Mouse (Mus musculus) stomach, embryonic 16.5 days (tissue): ENCODE measurements around the gene Slc2a10. TPM values are rescaled to one million over a fixed set of nuclear protein-coding genes. Genes with fewer than 3 reads are reported as not detected.

ENCODE experiments used
- ATAC-seq: fragments of 200-750 bp; cut with Nextera tagmentation; 2 replicates; pipeline ENCODE4 v1.8.0; 2017; ENCODE audit warnings: moderate number of reproducible peaks, moderate TSS enrichment; ENCODE audit not compliant: insufficient read depth, low FRiP score
- H3K27ac ChIP-seq: fragments of 300-500 bp; sonication (generic); 2 replicates; pipeline ENCODE4 v1.5.1; 2014; ENCODE audit warnings: low read length
- H3K27me3 ChIP-seq: fragments of 300-500 bp; sonication (generic); 2 replicates; pipeline ENCODE4 v1.6.1; 2014; ENCODE audit warnings: low read length, control low read depth, mixed read lengths; ENCODE audit not compliant: control insufficient read depth, insufficient read depth
- H3K36me3 ChIP-seq: fragments of 300-500 bp; sonication (generic); 2 replicates; pipeline ENCODE4 v1.6.1; 2014; ENCODE audit warnings: low read length; ENCODE audit not compliant: control insufficient read depth, insufficient read depth
- H3K4me1 ChIP-seq: fragments of 300-500 bp; sonication (generic); 2 replicates; pipeline ENCODE4 v1.6.1; 2014; ENCODE audit warnings: low read length, control low read depth, mixed read lengths; ENCODE audit not compliant: control insufficient read depth, insufficient read depth
- H3K4me2 ChIP-seq: fragments of 300-500 bp; sonication (generic); 2 replicates; pipeline ENCODE4 v1.6.1; 2014; ENCODE audit warnings: low read depth, low read length, mixed read lengths
- H3K4me3 ChIP-seq: fragments of 300-500 bp; sonication (generic); replicated peaks from 2 replicates; pipeline ENCODE4 v1.5.1; 2014; ENCODE audit warnings: mild to moderate bottlenecking, low read length
- H3K9ac ChIP-seq: fragments of 300-500 bp; sonication (generic); 2 replicates; pipeline ENCODE4 v1.6.1; 2014; ENCODE audit warnings: low read length
- H3K9me3 ChIP-seq: fragments of 300-500 bp; sonication (generic); replicated peaks from 2 replicates; pipeline ENCODE4 v1.6.1; 2016; ENCODE audit warnings: low read length, control low read depth; ENCODE audit not compliant: control insufficient read depth
- WGBS: fragments of 180-500 bp; shearing (Covaris S2); extraction: QIAGEN DNeasy Blood & Tissue Kit; methylation state at CpG from one replicate; pipeline ENCODE4 v1.1.7; 2014; 5-methylcytosine and 5-hydroxymethylcytosine counted together
- polyA plus RNA-seq: library from polyadenylated mRNA; unstranded; fragments of >200 nt; fragmentation: Nextera tagmentation; extraction: Ambion mirVana; gene quantifications from 2 replicates; pipeline ENCODE4 v1.2.1, GENCODE M21; 2015

Slc2a10 gene
- polyA plus RNA-seq, 1 experiment from 2014 or later: 10.6 TPM

DNA sequence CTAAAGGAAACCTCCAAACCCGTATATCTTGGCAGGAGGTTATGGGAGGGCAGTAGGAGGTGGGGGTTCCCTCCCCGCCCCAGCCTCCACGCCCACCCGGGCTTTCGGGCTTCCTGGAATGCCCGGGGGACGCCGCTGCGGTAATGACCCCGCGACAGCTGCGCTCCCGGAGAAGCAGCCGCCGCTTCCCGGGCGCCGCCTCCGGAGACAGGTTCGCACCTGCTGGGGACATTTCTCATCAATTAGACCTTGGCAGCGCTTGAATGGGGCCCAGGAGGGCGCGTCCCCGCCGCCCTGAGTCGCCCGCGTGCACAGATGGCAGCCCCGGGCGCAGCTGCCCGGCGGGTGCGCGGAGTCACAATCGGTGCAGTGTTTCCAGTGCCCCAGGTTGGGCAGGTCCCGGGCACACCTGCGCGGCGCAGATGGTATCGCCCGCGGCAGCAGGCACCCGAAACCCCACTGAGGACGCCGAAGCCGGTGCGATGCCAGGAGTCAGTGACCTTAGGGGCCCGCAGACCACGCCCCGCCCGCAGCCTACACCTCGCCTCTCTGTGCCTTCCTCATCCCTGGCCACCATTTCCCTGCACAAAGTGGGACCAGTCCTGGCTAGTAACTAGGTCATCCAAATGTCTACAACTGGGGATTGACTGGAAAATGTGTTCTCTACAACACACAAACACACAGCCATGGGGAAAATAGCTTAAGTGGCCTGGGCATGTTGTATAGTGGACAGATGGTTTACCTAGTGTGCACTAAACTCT, 59.9 kb downstream of the Slc2a10 start:
- 1% methylated on average over 52 of the region's 52 CpGs for WGBS
- Histone ChIP-seq H3K36me3 (no peaks in the 10 kb centered on the region), H3K9me3 (no peaks in the 10 kb centered on the region), H3K4me1 (0 out of 2 replicates have a peak, but pooled peaks cover 6% of the 10 kb centered on the region), H3K4me2 (peak overlapping the region; percentile 64), H3K27me3 (peaks cover 20% of the 10 kb centered on the region), H3K4me3 (peak overlapping the region; percentile 43), H3K9ac (peak overlapping the region; percentile 57), H3K27ac (no peak overlapping the region)
- peak; percentile 77 for ATAC-seq

DNA sequence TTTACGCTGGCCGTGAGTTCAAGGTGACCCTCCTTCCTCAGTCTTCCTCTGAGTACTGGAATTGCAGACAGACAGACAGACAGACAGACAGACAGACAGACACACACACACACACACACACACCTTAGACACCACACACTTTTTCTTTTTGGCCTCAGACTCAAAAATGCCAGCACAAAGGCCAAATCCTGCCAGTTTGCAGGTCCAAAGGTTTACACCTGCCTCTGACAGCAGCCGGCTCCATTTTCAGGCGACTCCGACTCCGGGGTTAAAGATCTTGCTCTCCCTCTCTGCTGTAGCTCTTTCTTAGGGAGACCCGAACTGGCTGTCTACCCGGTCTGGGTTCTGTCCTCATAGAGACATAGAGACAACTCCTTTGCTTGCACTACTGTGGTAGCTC, 60.5 kb downstream of the Slc2a10 start:
- H3K9ac ChIP-seq: no peak overlapping the region
- H3K36me3 ChIP-seq: no peaks in the 10 kb centered on the region
- no peak for ATAC-seq
- H3K27me3 ChIP-seq: peaks cover 20% of the 10 kb centered on the region
- H3K4me1 ChIP-seq: 0 out of 2 replicates have a peak, but pooled peaks cover 6% of the 10 kb centered on the region
- no peak overlapping the region for H3K4me3 ChIP-seq
- H3K9me3 ChIP-seq: no peaks in the 10 kb centered on the region
- WGBS: 68% methylated on average over 8 of the region's 8 CpGs
- H3K27ac ChIP-seq: no peak overlapping the region
- no peak overlapping the region for H3K4me2 ChIP-seq

GRCm38 (mm10) chr2:165564620-165565019, 61.0 kb downstream of the Slc2a10 start:
- H3K27me3 ChIP-seq: peaks cover 20% of the 10 kb centered on the region
- no peak overlapping the region for H3K27ac ChIP-seq
- no peak for ATAC-seq

GRCm38 (mm10) chr2:165566898-165567297, 63.3 kb downstream of the Slc2a10 start:
- H3K9ac ChIP-seq: no peak overlapping the region
- peaks cover 20% of the 10 kb centered on the region for H3K27me3 ChIP-seq
- H3K4me3 ChIP-seq: no peak overlapping the region
- no peak overlapping the region for H3K4me2 ChIP-seq
- H3K9me3 ChIP-seq: no peaks in the 10 kb centered on the region
- WGBS: 63% methylated on average over 6 of the region's 6 CpGs
- H3K36me3 ChIP-seq: no peaks in the 10 kb centered on the region
- ATAC-seq: no peak
- H3K4me1 ChIP-seq: 0 out of 2 replicates have a peak, but pooled peaks cover 6% of the 10 kb centered on the region
- H3K27ac ChIP-seq: no peak overlapping the region

More at GRCm38 (mm10) chr2:165564620-165565019, 61.0 kb downstream of the Slc2a10 start:
- Histone ChIP-seq H3K4me1 (0 out of 2 replicates have a peak, but pooled peaks cover 6% of the 10 kb centered on the region), H3K4me2 (no peak overlapping the region), H3K36me3 (no peaks in the 10 kb centered on the region), H3K9me3 (no peaks in the 10 kb centered on the region), H3K9ac (no peak overlapping the region), H3K4me3 (no peak overlapping the region)
- 57% methylated on average over 6 of the region's 6 CpGs for WGBS

GRCm38 (mm10) chr2:165567820-165568219, 64.2 kb downstream of the Slc2a10 start:
- Histone ChIP-seq H3K4me3 (no peak overlapping the region), H3K27ac (no peak overlapping the region), H3K4me1 (0 out of 2 replicates have a peak, but pooled peaks cover 6% of the 10 kb centered on the region), H3K9ac (no peak overlapping the region), H3K9me3 (no peaks in the 10 kb centered on the region), H3K4me2 (no peak overlapping the region), H3K27me3 (peaks cover 17% of the 10 kb centered on the region), H3K36me3 (no peaks in the 10 kb centered on the region)
- no peak for ATAC-seq
- 66% methylated on average over 9 of the region's 9 CpGs for WGBS

DNA sequence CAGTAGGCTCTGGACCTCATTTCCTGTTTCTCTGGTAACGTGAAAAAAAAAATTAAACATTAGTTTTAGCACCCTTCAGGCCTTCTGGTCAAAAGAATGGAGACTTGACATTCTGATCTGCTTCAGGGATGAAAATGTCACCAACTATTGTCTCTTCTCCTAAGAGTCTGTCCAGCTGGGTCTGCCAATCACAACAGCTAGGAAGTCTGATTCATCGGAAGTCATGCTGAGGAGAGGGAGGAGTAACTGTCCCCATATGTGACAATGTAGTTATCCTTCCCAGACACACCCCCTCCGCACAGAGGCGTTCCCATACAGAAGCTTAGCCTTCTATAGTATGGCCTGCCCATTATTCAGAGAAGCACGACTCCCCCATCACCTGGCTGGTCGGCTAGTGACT, 65.3 kb downstream of the Slc2a10 start:
- Histone ChIP-seq H3K27ac (no peak overlapping the region), H3K4me2 (no peak overlapping the region), H3K4me1 (no peaks in the 10 kb centered on the region), H3K27me3 (peaks cover 7% of the 10 kb centered on the region), H3K9me3 (no peaks in the 10 kb centered on the region), H3K4me3 (no peak overlapping the region), H3K9ac (no peak overlapping the region), H3K36me3 (no peaks in the 10 kb centered on the region)
- no peak for ATAC-seq
- WGBS: 64% methylated on average over 6 of the region's 6 CpGs

Other genes with a start within 250 kb of the Slc2a10 start
- gene Slc35c2, start 215.9 kb upstream of the Slc2a10 start, polyA plus RNA-seq: 67.3 and 68.9 TPM in 2 replicates
- gene Elmo2, start 177.3 kb upstream of the Slc2a10 start, polyA plus RNA-seq: 56.0 and 59.1 TPM in 2 replicates
- 0.64 and 0.87 TPM in 2 replicates for gene Zfp663, start 135.1 kb upstream of the Slc2a10 start, polyA plus RNA-seq
- gene Zfp334, start 115.5 kb upstream of the Slc2a10 start, polyA plus RNA-seq: 4.8 and 5.1 TPM in 2 replicates
- gene Ocstamp, start 103.4 kb upstream of the Slc2a10 start, polyA plus RNA-seq: 0.56 and 0.67 TPM in 2 replicates
- gene Slc13a3, start 30.6 kb upstream of the Slc2a10 start, polyA plus RNA-seq: 0.87 and 1.00 TPM in 2 replicates
- gene Trp53rka, start 10.5 kb upstream of the Slc2a10 start, polyA plus RNA-seq: 24.6 and 26.7 TPM in 2 replicates
- 7.8 and 14.3 TPM in 2 replicates for gene Eya2, start 91.2 kb downstream of the Slc2a10 start, polyA plus RNA-seq